Mouse (Mus musculus): Measurements from ENCODE around the gene Aup1.

DNA sequence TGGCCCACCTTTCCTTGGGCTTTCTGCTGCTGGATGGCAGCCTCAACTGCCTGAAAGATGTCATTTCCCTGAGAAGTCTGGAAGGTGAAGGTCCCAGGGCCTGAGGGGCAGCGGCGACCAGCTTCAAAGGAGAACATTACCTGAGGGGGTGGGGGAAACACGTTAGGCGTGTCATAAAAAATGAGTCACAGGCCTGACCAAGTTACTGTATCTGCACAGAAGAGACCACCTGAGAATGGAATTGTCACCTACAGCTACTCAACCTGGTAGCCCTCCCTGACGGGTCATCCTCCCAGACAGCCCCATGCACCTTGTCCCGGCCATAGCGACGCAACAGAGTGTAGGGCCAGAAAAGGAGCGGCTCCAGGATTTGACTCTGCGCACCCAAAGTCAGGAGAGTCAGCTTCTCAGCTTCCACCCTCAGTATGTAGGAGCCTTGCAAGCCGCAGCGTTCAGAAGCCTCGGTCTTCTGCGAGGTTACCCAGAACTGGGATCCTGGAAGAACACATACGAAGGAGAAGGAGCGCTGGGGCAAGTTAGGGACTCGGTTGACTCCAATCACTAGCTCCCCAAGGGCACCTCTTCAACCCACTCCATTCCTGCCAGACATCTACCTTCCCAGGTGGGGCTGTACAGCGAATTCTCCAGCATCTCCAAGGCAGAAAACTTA is 22.3 kb upstream of the Aup1 start:
- TF ChIP-seq CTCF (IDR thresholded peaks at IDR 0.05; ENCODE audit: borderline replicate concordance, insufficient read depth, low read length) (no peak), POLR2A (IDR thresholded peaks at IDR 0.05; ENCODE audit: low read depth, low read length) (0 out of 2 replicates have a peak, but pooled peaks have one; percentile 30)

All from embryonic fibroblast, embryonic 13.5 days (primary cell).